Mouse (Mus musculus) urinary bladder, adult 18-20 months (tissue): ENCODE measurements around the gene Lyl1.

ENCODE experiments used
- DNase-seq, 2 experiments: peaks; one replicate each; pipeline ENCODE4 v3.0.0; 2022; ENCODE audit warnings: low spot score in 2 of 2, mixed read lengths in 2 of 2

The Lyl1 gene

DNA sequence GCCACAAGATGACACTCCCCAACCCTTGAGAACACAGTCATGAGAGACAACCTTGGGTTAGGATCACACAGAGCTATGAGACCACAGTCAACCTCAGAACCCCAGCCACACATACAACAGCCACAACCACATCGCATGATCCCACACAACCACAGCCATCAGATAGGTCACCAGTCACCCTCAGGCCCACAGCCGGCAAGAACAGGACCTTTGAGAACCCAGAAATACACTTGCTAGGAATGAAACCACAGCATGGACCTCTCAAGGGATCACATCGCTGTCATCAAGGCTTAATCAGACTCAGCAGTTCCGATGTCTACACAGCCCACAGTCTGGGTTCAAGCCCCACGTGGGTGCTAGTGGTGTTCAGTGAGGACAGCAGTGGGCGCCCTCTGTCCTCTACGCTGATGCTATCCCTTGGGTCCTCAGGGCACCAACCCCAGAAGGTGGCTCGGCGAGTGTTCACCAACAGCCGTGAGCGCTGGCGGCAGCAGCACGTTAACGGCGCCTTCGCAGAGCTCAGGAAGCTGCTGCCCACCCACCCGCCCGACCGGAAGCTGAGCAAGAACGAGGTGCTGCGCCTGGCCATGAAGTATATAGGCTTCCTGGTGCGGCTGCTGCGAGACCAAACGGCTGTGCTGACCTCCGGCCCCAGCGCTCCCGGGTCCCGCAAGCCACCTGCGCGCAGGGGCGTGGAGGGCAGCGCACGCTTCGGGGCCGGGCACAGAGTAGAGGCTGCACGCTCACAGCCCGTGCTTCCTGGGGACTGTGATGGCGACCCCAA is 2.4 kb downstream of the Lyl1 start:
- DNase-seq = no peak

DNA sequence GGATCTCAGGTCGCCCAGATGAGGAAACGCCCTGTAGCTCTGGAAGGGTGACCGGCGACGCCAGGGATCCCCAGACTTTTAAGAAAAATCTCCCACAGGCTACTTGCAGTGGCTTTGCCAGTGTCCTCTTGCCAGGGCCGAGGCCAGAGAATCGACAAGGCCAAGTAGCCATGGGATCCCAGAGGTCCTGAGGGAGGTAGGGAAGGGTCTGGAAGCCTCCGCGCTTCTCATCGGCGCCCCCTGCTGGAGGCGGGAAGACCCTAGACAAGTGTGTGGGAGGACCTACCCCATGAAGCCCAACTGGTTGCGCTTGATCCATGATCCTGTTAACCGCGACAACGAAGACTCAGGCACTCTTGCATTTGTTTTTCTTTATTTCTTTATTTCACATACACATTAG is 3.1 kb downstream of the Lyl1 start:
- DNase-seq = no peak

DNA sequence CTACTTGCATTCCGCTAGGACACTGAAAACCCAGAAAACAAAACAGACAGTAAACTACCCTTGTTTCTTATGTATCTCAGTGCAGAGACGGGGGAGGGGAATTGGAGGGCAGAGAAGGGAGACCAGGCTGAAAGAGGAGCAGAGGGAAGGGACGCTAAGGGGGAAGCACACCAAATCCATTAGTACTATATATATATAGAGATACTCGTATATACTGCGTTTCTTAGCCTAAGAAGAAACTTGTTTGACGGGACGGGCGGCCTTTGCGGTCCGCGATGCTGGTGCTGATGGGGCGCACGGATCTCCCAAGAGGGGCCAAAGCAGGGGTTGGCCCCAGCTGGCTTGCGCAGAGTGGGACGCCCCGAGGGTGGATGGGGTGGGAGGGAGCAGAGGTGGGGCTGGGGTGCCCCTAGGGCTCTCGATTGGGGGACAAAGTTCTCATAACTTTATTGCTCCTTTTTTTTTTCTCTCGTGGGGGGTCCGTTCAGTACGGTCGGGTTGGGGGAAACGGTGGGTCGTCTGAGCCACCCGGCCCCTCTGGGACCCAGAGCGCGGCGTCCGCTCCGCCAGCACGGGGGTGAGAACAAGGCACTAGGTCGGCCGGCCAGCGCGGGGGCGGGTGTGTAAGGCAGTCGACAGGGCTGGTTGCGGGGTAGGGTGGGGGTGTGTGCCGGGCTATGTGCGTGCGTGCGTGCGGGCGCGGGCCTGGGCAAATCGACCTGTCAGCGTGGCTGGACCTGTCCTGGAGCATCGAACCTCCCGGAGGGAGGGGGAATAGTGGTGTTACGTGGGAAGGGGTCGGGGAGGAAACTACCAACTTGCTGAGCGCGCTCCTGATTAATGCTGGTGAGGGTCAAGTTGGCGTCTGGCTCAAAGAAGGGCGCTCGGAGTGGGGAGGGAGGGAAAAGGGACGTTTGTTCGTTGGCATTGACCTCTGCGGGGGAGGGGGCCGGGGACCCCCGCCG is 3.9 kb downstream of the Lyl1 start:
- DNase-seq = no peak

DNA sequence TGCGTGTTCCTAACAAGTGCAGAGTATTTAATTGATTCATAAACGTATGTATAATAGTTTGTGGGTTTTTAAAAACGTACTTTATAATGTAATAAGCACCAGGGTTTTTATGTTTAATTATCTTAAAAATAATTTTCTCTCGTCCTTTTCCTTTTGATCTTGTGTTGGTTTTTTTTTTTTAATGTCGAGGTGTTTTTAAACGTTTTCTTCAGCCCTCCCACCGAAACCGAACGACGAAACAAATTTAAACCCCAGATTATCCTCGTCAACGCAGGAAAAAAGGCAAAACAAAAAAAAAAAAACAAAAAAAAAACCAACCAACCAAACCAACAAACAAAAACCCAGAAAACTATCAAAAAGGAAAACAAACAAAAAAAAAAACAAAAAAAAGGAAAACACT is 4.7 kb downstream of the Lyl1 start:
- DNase-seq = no peak

DNA sequence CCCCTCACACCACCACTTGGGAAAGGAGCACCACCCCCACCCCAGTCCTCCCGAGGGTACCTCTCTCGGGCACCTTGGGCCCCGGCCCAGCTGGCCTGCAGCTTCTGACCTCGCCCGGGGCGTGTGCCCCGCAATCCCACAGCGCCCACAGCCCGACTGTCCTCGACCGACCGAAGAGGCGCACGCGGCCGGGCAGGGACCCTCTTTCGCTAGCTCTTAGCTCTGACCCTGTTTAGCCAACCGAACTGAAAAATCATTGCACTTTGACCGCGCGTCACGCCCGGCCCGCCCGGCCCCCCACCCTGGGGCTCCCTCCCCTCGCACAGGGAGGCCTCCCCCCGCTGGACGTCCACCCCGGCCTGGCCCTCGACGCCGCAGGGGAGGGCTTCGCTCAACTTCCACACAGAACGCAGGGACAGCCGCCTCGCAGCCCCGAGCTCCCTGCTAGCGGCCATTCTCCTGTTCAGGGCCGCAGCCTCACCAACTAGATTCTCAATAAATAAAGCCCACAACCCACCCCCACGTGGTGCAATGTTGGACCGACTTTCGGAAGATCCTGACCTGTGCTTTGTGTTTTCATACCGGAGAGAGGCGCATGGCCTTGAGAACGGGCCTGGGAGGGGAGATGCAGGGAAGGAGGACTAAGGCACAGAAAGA is 5.5 kb downstream of the Lyl1 start:
- no peak for DNase-seq

DNA sequence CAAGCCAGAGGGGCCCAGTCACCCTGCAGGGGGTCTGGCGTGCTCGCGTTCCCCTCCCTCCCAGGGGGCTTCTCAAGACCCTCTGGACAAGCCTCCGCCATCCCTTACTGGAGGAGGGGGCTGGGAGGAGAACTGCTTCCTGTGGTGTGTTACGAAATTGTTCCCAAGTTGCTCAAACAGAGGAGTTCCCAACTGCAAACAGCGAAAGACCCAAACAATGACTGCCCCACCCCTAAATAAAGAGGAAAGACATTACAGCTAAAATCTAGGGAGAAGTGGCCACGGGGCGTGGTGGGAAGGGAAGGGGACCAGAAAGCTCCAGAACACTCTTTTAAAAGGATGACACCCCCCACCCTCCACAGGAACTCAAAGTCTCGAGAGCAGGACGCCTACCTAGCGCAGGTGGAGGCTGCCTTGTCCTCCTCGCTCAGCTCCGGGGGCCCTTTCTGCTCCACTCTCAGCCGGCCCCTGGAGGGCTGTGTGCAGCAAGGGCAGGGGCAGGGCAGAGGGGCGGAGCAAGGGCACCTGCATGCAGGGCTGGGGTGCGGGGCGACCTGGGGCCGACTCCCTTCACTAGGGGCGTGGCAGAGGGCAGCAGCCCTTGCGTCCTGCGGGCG is 6.1 kb downstream of the Lyl1 start:
- DNase-seq = peak; percentile 73 to 76

DNA sequence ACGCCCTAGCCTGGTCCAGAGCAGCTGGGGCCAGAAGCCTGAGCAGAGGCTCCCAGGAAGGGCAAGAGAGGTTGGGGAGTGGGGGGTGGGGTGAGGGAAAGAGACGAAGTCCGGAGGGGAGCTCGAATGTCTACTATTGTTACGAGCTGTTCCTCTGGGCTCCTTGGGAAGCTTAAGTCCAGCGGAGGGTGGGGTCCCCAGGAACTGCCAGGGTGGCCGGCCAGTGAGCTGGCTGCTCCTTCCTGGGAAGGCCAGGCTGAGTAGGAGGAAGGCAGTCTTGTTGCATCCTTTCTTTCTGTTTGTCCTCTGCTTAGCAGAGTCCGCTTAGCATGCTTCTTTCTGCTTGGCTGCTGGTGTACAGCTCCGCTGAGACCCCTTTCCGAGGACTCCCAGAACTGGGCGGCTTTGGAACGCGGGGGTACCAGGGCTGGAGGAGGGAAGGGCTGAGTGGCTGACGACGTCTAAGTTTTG is 6.8 kb downstream of the Lyl1 start:
- no peak for DNase-seq

DNA sequence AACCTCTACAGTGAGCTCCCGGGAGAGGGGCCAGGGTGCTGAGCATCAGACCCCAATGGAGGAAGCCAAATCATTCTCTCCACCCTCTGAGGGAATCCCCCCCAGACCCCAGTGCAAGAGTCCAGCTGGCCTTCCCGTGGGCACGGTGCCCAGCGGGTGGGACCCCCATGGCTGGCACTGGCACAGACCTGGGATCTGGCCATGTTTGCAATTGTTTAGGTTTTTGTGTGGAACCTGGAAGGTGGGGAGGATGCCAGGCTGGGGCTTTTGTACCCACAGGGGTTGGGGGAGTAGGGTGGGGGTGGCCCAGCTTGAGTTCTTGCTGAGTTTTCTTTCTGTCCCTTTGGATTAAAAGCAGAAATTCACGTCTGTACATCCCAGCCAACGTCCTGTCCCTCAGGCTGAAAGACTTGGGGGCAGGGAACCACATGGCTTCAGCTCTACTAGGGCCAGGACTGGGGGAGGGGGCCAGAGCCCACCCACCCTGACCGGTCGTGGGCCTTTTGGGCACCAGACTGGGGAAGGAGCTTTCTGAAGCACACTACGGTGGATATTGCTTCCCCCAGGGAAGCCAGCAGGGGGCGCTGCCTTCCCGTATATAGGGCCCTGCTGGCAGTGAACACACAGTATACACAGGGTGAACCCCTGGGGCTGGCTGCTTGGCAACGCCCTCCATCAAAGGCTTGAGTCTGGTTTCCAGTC is 7.7 kb downstream of the Lyl1 start:
- peak; percentile 70 to 77 for DNase-seq

DNA sequence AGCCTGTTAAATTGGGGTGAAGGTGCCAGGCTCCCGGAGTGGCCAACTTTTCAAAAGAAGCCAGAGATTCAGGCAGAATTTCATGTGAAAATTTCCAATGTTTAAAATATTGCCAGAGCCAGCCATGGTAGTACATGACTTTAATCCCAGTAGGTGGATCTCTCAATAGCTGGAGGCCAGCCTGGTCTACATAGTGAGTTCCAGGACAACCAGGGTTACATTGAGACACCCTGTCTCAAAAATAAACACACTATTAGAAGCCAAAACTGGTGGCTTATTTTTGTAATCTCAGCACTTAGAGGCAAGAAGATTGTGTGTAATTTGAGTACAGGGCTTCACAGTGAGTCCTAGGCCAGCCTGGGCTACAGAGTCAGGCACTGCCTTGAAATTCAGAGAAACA is 8.7 kb downstream of the Lyl1 start:
- DNase-seq = no peak

DNA sequence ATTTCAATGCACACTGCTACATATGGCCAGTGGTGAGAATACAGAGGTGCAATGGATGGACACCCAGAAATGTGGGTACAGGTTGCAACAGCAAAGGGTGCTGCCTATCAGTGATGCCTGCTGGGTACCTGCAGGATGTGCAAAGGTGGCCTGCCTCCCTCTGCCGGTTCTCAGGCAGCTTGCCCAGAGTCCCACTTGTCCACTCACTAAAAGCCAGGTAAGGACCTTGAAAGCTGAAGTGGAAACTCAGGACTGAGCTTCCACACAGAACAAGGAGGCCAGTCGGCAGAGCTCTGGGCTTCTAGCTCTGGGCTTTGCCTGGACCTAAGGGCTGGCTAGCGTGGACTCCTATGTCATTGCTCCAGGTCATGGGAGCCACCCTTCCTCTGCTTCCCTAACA is 10.1 kb downstream of the Lyl1 start:
- no peak for DNase-seq

DNA sequence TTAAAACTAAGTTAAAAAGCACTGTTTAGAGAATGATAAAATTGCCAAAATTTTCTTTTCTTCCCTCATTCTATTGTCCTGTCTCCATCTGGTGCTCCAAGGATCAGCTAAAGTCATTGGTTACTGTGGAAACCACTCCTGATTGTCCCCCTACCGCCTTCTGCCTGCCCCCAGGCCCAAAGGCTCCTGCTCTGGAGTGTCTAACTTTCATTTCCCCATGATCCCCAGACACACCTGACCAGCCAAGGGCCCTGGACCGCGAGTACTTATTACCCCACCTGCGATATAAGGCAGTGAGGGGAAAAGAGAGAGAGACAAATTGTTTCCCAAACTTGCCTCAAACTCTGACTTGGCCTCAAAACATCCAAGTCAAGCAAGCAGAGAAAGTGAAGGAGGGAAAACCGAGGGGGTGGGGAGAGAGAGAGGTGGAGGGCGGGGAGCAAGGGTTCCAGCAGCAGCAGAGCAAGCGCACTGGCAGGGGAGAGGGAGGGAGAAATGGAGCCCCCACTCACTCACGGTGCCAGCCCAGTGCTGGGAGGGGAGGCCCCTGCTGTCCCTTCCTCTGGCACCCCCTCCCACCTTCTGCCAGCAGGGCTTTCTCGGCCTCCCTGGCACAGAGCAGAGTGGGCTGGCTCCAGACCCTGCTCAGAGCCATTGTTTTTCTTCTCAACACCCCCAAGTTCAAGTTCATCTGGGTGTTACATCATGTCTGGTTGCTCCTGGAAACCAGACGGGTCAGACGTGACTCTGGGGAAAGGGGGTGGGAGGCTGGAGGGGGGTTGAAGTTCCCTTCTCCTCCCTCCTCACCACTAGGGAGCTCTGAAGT is 10.9 kb downstream of the Lyl1 start:
- DNase-seq = no peak

DNA sequence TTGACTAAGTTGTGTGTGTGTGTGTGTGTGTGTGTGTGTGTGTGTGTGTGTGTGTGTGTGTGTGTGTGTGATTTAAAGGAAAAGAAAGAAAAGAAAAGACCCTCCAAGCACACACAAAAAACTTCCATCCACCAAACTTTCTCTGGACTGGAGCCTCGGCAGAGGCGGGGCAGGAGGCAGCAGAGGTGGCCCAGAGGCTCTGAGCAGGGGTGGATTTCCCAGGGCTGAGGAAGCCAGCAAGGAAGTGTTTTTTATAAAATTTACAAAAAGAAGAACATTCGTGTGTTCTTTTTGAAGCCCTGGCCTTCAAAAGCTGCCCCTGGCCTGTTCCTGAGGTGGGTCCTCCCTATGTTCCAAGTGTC is 11.5 kb downstream of the Lyl1 start:
- no peak for DNase-seq

DNA sequence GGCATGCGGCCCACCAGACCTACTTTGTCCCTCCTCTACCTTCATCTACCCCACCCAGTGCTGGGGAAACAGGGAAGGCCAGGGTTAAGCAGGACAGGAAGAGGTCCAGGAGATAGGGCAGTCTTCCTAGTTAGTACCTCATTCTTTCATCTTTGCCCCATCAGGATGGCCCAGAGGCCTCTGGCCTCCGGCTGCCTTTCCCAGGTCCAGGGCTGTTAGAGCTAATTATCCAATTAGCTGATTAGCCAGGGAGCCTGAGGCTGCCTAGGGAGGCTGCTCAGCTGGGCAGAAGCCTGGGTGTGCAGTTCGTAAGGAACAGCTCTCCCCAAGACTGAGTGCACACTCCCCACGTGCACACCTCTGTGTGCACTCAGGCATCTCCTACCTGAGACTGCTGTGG is 12.1 kb downstream of the Lyl1 start:
- no peak for DNase-seq

DNA sequence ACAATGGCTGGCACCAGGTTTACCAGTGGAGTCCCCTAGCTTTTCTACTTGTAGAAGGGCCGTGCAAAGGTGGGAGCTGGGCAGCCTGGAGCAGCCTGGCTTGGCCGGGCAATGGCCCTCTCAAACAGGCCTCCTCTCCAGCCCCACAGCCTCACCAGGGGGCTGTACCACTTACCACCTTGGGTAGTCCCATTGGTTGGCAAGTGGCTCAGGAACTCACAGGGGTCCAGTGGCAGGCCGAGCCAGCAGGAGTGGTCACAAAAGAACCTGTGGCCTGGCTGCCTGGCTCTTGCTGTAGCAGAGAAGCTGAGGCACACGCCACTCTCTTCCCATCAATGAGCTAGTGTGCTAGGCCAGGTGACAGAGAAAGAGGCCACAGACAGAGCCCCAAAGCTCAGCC is 12.9 kb downstream of the Lyl1 start:
- no peak for DNase-seq

DNA sequence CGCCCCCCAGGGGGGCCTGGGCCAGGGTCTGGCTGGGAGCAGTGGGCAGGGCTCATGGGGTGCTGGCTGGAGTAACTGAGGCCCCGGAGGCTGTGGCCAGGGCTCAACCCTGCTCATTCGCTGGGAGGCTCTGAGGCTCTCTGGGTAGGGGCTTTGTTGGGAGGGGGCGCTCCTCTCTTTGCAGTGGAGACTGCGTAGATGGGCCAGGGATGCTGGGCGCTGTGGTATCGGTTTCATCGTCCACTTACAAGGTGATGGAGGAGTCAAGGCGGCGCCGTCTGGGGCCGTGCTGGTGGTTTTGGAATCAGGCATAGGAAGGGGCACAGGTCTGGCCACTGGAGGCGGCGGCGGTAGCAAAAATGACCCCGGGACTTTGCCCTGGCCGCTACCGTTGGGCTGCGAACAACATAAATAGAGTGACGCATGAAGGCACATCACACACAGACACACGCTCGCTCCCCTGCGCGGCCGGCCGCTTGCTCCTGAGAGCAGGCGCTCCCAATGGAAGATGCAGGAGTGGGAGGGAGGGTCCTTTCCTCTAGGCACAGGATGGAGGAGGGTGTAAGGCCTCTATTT is 14.7 kb downstream of the Lyl1 start:
- DNase-seq = no peak

DNA sequence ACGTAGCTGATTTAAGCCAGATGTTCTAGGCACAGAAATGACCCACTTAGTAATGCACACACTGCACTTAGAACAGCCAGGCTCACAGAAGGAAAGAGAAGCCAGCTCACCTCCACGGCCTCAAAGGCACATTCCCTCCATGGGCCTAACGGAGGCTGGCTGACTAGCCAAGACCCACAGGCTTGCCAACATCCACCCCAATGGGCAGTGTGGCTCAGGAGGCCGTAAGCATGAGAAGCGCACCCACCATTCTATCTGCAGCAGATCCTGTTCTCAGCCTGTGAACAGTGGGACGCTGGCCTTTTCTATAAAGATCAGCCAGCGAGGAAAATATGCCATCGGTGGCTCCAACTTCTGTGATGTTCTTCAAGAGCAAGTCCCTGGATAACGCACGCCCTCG is 15.5 kb downstream of the Lyl1 start:
- no peak for DNase-seq

DNA sequence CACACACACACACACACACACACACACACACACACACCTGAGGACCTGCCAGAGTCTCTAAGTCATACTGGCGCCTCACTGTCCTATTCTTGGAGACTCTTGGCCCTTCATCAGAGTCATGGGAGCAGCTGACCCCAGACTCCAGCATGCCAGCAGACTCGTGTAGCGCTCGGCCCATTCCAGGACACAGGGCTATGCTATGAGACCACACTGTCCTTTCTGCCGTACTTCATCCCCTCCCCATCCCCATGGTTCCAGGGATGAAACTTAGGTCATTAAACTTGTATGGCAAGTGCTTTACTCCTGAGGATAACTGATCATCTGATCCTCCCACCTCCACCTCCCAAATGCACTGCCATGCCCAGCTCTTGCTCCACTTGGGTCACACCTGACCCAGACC is 17.2 kb downstream of the Lyl1 start:
- no peak for DNase-seq

DNA sequence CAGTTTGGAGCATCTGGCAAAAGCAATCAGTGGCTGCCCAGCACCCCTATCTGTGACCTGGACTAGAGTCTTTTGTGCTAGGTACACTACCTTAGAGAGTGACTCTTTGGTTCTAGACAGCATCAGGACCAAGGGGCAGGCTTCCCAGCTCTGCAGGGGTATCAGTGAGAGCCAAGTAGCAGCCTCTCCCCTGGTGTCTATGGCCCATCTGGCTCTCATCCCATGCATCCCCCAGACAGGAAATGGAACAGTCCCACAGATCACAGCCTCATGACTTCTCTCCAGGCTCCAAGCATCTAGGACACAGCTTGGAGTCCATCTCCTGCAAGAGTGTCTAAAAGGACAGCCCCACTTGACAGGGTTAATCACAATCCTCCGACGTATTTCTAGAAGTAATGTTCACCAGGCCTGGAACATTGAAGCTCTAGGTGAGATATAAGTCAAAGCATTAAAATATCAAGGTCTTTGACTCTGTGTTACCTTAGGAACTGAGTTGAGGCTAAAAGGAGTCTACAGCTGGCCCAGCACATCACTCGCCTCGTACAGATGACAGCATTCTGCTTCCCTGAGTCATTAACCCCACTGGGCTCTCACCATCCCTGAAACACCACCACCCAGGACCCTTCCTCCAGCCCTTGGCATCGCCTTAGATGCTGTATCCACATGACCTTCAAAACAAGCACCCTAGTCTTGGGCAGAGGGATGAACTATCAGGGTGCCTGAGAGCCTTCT is 17.9 kb downstream of the Lyl1 start:
- DNase-seq = no peak

DNA sequence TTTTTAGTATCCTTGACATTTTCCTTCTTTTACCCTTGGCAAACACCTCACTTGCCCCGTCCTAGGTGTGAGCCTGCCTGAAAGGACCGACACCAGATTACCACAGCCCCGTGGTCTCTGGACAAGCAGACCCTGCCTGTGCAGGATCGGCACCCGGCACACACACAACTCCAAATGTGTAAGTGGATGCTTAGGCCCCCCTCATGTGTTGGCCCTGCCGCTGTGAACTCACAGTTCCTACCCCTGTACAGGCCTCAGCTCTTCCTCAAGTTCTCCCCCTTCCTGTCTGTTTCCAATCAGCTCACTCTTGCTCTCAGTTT is 21.2 kb downstream of the Lyl1 start:
- DNase-seq = no peak
